Mouse (Mus musculus) right cerebral cortex, adult 18-20 months (tissue): ENCODE data around the gene Abhd15.
"Not testable (repeated sequence)": the region's sequence is repeated elsewhere in the genome, so short reads cannot be mapped to it uniquely, and the experiment has no call there.

Experiments used
- DNase-seq: peaks from one replicate; pipeline ENCODE4 v3.0.0; 2022; ENCODE audit warnings: mixed read lengths

Gene Abhd15

DNA sequence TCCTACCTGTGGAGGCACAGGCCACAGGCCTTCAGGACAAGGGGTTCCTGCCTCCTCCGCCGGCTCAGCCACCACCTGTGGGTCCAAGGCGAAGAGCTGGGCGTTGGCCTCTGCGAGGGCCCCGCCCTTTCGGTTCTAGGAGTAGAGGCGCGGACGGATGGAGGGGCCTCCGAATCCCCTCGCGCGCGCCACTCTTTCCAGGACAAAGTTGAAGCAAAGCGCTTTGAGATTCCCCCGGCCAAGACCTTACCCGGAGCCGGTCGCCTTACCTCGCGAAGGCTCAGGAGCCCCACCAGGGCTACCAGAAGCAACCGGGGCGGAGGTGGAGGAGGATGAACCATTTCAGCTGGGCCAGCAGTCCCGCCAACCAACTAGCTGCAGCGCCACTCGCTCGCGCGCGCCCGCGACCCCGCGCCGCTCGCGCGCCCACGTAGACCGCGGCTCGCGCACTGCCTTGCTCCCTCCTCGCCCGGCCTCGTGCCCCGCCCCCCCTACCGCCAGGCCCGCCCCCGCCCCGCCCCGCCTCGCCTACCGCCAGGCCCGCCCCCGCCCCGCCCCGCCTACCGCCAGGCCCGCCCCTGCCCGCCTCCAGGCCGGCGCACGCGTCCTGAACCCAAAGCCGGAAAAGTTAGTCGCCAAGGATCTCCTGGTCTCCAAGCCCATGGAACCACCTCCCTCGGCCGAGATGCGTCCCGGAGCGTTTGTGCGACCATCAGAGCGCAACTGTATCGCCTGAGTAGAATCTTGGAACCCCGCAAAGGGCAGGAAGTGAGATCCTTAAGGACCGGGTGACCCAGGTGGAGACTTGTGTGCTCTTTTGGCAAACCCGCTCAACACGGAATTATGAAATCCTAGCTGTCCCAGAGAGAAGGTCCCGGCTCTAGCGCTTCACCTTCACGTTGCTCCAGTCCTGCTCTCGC lies 1.8 kb upstream of the Abhd15 start:
- no peak for DNase-seq

DNA sequence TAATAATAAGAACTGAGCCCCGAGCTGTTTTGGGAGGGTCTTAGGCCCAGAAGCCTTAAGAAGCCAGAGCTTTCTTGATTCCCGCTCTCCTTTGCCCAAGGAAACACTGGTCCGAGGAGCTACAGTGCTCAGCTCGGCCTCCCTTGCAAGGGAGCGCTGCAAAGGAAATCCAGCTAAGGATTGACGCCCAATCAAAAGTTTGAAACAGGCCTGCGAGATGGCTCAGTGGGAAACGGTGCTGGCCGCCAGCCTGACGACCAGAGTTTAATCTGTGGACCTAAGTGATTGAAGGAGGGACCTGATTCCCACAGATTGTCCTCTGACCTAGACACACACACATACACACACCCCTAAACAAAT lies 1.1 kb upstream of the Abhd15 start:
- DNase-seq = no peak

DNA sequence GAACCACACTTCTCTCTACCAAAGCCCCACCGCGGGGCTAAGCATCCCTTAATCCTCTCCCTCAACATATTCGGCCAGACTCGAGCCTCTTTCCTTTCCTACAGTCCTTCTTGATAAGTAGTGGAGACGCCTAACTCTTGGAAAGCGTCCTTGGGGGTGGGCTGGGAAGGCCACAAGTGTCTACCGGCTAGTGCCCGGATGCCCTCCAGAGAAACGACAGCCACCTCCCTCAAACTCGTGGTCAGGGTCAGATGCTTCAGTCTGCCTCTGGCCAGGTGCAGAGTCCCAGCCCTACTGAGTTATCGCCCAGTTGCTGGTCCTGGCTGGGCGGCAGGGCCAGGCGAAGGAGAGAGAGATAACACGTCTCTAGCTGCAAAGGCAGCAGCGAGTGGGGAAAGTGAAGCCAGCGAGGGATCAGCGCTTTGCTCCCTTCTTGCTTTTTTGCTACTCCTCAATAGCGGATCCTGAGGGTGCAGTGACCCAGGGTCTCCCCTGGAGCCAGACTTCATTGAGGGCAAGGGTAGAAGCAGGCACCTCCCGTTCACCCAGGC lies 565 bp upstream of the Abhd15 start:
- no peak for DNase-seq

GRCm38 (mm10) chr11:77515637-77516552 lies 974 bp downstream of the Abhd15 start, which contains the start of gene Trp53i13:
Gene Trp53i13 (minus strand): TSS chr11:77515980.
- no peak for DNase-seq

- DNase-seq = no peak
Observed at GRCm38 (mm10) chr11:77516553-77517425, 1.9 kb downstream of the Abhd15 start.

DNA sequence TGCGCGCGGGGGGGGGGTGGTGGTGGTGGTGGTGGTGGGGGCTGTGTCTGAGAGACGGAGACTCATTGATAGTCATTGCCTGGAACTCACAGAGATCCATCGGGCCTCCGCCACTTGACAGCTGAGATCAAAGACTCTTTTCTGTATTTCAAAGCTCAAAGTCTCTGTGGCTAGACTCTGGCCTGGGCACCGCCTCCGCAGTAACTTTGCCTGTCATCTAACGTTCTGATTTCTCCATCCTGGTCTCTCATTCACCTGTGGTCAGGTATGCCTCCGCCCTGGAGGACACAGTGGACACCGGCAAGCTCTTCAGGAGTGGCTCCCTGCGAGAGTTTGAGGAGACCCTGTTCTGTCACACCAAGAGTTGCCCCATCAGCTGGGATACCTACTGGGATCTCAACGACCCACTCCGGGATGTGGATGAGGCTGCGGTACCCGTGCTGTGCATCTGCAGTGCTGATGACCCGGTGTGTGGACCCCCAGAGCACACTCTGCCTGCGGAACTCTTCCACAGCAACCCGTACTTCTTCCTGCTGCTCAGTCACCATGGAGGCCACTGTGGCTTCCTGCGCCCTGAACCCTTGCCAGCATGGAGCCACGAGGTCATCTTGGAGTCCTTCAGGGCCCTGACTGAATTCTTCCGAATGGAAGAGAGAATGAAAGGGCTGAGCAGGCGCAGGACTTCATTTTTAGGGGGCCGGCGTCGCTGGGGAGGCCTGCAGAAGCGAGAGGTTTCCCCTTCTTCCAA lies 3.3 kb downstream of the Abhd15 start:
- no peak for DNase-seq

DNA sequence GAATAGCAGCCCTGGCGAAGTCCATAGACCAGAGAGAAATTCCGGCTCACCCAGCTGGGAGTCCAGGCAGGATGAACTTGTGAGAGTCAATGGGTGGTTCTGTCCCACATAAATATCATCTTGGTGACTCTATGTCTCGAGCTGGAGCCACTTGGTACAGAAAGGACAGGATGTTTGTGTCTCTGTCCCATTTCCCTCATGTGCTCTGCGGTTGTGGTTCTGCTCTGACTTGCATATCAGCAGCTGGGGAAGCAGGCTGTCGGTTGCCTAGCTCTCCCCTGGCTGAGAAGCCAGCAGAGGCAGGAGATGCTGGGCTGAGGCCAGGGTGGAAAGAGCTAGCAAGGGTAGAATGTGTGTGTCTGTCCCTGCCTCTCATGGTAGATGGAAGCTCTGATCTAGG lies 4.1 kb downstream of the Abhd15 start, which contains the start of gene Gm10392:
Gm10392 (minus strand) TSS at position 156 of the 400 bp plus-strand sequence.
- no peak for DNase-seq

GRCm38 (mm10) chr11:77520601-77521529 lies 5.9 kb downstream of the Abhd15 start:
- DNase-seq = no peak

DNA sequence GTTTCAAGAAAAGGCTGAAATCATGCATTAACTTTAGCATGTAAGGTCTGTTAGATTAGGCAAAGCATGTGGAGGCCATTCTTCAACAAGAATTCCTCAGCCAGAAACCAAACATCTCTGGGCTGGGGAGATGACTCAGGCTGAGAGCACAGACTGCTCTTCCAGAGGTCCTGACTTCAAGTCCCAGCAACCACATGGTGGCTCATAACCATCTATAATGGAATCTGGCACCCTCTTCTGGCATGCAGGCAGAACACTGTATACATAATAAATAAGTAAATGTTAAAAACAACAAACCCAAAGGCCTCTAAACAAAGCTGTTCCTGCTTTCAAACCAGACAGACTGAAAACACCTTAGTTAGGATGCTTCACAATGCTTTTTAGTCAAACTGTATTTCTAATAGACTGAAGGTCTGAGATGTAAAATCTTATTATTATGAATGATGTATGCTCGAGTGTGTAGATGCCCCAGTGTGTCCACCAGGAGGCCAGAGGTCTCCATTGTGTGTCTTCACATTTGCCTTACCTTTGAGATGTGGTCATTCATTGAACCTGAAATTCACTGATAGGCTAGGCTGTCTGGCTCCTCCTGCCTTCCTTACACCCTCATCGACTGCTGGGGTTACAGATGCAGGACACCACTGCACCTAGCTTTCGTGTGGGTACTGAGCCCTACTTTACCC lies 11.0 kb downstream of the Abhd15 start:
- DNase-seq = no peak

DNA sequence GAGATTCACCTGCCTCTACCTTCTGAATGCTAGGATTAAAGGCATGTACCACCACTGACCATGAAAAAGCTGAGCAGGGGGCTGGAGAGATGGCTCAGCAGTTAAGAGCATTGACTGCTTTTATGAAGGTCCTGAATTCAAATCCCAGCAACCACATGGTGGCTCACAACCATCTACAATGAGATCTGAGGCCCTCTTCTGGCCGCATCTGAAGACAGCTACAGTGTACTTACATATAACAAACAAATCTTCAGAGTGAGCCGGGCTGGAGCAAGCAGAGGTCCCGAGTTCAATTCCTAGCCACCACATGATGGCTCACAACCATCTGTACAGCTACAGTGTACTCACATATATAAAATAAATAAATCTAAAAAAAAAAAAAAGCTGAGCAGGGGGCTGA lies 13.5 kb downstream of the Abhd15 start:
- not testable (repeated sequence) for DNase-seq

DNA sequence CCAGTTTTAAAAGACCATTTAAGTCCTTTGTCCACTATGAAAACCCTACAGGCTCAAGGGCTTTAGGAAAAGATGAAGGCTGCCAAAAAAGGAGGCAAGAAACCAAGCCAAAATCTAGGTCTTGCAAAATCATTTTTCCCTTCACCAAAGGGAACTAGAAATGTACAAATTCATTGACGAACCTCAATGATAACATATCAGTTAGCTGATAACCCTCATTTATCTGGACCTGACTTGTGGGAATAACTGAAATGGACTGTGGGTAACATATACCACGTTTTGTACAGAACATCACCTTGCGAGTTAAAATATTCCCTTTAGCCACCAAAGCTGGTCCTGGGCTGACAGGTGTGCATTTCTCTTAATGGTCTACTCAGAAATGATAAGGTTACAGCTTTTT lies 14.7 kb downstream of the Abhd15 start:
- no peak for DNase-seq

DNA sequence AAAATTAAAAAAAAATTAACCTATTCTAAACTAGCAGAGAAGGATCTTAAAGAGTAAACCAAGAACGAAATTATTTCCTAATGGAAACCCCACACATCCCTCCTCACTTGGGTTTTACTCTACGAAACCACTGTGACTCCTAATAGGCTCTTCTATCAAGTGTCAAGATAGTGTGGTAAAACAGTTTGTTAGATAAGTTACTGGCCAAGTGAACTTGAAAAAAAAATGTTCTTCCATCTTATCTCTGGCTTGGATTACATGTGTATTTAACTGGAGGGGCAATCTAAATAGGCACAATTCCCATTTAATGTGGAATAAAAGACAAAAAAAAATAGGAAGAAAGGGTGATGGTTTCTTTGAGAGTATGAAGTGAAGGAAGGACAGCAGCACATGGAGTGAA lies 15.9 kb downstream of the Abhd15 start:
- DNase-seq = no peak

- no peak for DNase-seq
Observed at GRCm38 (mm10) chr11:77532202-77532846, 17.4 kb downstream of the Abhd15 start.

GRCm38 (mm10) chr11:77545261-77545660 lies 30.3 kb downstream of the Abhd15 start:
- DNase-seq = no peak

DNA sequence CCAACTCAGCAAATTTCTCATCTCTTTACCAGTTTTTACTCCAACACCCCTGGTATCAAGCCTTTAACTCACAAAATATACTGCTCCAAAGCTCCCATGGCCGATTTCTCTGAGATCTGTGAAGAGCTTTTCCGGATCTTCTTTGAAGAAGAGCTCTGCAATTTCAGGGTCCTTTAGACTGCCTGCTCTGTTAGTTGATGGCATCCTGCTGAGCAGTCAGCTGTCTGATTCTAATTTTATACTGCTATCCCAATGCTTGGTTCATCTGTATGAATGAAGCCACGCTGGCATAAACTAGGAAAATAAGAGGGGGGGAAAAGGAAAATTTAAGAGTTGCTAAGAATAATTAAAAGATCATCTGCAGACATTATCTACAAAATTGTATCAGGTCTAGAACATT lies 70.3 kb downstream of the Abhd15 start:
- no peak for DNase-seq
